Mouse (Mus musculus) T-helper 17 cell (primary cell): ENCODE measurements around the gene Gm20916.
"Not testable (repeated sequence)": the region's sequence is repeated elsewhere in the genome, so short reads cannot be mapped to it uniquely, and the experiment has no call there.

ENCODE experiments used
- in situ Hi-C, 2 experiments: fragments of 300-600 bp; cut with MboI, MseI; formaldehyde crosslinking; loops; 1 replicate in 1 of 2; 2 replicates in 1 of 2; pipeline ENCODE4 v1.15.1; 2025; ENCODE audit warnings: high pct_unique_total_duplicates in 2 of 2

Gene Gm20916

GRCm38 (mm10) chrY:79319265-79319664, at the start of gene Gm20916:
Gene Gm20916 (plus strand): TSS chrY:79319565.
- in situ Hi-C loops, result not testable (repeated sequence)
